8 mouse cellular contexts compared by ENCODE assay signal in the genomic region with DNA sequence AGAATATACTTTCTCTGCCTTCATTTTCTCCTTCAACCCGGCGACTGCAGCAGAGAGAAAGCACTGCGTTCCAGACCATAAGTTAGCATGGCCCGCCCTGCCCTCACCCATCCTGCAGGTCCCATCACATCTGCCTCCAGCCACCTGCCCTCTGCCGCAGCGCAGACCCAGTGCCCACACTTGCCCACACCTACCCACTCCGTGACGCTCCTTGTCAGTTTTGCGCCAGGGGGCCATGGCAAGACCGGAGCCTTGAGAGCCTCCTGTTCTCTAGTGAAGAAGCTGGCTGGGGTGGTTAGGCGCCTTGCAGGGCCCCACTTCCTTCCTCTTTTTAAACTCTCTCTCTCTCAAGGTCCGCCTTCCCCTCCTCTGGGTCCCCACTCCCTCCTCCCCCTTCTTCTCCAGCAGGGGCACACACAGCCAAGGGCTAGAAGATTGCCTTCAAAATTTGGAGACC. TPM values are rescaled to one million over a fixed set of nuclear protein-coding genes. Genes with fewer than 3 reads are reported as not detected.
A peak's percentile ranks its signal among the peaks of the same experiment; 100 is the strongest.
DNase-seq lines count a peak whose midpoint lies in the region; ATAC-seq lines count a peak whose summit lies in the region.

A gene (minus strand): TSS at position 306 of the 457 bp plus-strand sequence.

- intact Hi-C loops in heart, postnatal 10 days (cut with DNase I): no loop called here
- intact Hi-C loops in left cerebral cortex, postnatal 4 days (cut with DNase I): no loop called here

- WGBS in macrophage (ENCODE audit: missing documents): under 1% methylated on average over 11 of the region's 12 CpGs
- 89% methylated on average over 12 of the region's 12 CpGs for WGBS in forebrain, embryonic 15.5 days

- H3K79me2 ChIP-seq in macrophage (ENCODE audit: inconsistent target): peaks cover 50% of the 10 kb centered on the region

- peak; percentile 10 for DNase-seq in kidney, adult 9 months
- DNase-seq in kidney, postnatal 14 days: no peak
- peak; percentile 13 to 31 for DNase-seq in heart, postnatal 10 days
- peak; percentile 86 for DNase-seq in thymus, postnatal 14 days
- DNase-seq in adipocyte (ENCODE audit: low spot score): no peak
- no peak for DNase-seq in left cerebral cortex, postnatal 4 days

- H3K36me3 ChIP-seq in macrophage (ENCODE audit: inconsistent target): no peaks in the 10 kb centered on the region
- no peaks in the 10 kb centered on the region for H3K36me3 ChIP-seq in forebrain, embryonic 15.5 days

- H3K4me3 ChIP-seq in macrophage (ENCODE audit: inconsistent target): peak within 1 kb of the TSS; percentile 83
- no peak within 1 kb of the TSS for H3K4me3 ChIP-seq in forebrain, embryonic 15.5 days

- no peaks in the 10 kb centered on the region for H3K27me3 ChIP-seq in forebrain, embryonic 15.5 days

- H3K9me3 ChIP-seq in forebrain, embryonic 15.5 days: no peaks in the 10 kb centered on the region

- peak within 1 kb of the TSS; percentile 99 for H3K27ac ChIP-seq in macrophage
- H3K27ac ChIP-seq in forebrain, embryonic 15.5 days (replicated peaks): no peak within 1 kb of the TSS

- H3K4me2 ChIP-seq in forebrain, embryonic 15.5 days (replicated peaks): no peak within 1 kb of the TSS

- no peaks in the 10 kb centered on the region for H3K4me1 ChIP-seq in forebrain, embryonic 15.5 days

- H3K9ac ChIP-seq in forebrain, embryonic 15.5 days (replicated peaks): no peak within 1 kb of the TSS

- ATAC-seq in forebrain, embryonic 15.5 days (replicated peaks): no peak

RNA-seq across cellular contexts. Expression of the gene that starts here (rescaled TPM):
- 1 to 10 TPM; 2.1 to 2.4 TPM for total RNA-seq in heart, postnatal 10 days (2021)
- total RNA-seq in macrophage (2018; cell fraction: chromatin; rRNA removed): 1,000 to 10,000 TPM in 25 of 26 experiments, 100 to 1,000 TPM in 1; 626 to 1,628 (median 1,236) TPM
- total RNA-seq in macrophage (2018; cell fraction: cytosol; rRNA removed): 100 to 1,000 TPM; 100 to 183 (median 142) TPM
- total RNA-seq in macrophage (2018; cell fraction: nucleus; rRNA removed): 100 to 1,000 TPM; 263 to 899 (median 464) TPM
- 98.2 to 157 TPM (median 126 TPM) in 3 replicates for polyA plus RNA-seq in macrophage (2018)
- total RNA-seq in left cerebral cortex, postnatal 4 days (2021): 1 to 10 TPM; 1.6 to 1.7 TPM
- polyA plus RNA-seq in forebrain, embryonic 15.5 days (2015; fragmentation: Nextera tagmentation; extraction: Ambion mirVana): 0.47 and 0.51 TPM in 2 replicates

Comparison
In these comparisons a context has a peak if more than half of its experiments do, and no peak if none do; other contexts are left out.
1. RNA of the gene that starts here (polyA plus RNA-seq): 98.2 to 157 TPM in macrophage; 0.47 to 0.51 TPM in forebrain, embryonic 15.5 days; every median in the first group is over 10 times any median in the second.
2. DNase-seq: peak in kidney, adult 9 months (single experiment), heart, postnatal 10 days (2 of 2) and thymus, postnatal 14 days (single experiment); none in kidney, postnatal 14 days (single experiment), adipocyte (single experiment) and left cerebral cortex, postnatal 4 days (single experiment).